Mouse (Mus musculus): Measurements from ENCODE around the gene Tesmin.

Gene Tesmin

GRCm38 (mm10) chr19:3392384-3392783, 3.7 kb downstream of the Tesmin start:
- no peak for DNase-seq (ENCODE audit: low spot score in 2 of 2)

GRCm38 (mm10) chr19:3394216-3394615, 5.6 kb downstream of the Tesmin start:
- DNase-seq (ENCODE audit: low spot score in 2 of 2), result no peak

GRCm38 (mm10) chr19:3400057-3400456, 11.4 kb downstream of the Tesmin start:
- DNase-seq (ENCODE audit: low spot score in 2 of 2), result no peak

GRCm38 (mm10) chr19:3401504-3401903, 12.8 kb downstream of the Tesmin start:
- DNase-seq (ENCODE audit: low spot score in 2 of 2), result no peak

DNA sequence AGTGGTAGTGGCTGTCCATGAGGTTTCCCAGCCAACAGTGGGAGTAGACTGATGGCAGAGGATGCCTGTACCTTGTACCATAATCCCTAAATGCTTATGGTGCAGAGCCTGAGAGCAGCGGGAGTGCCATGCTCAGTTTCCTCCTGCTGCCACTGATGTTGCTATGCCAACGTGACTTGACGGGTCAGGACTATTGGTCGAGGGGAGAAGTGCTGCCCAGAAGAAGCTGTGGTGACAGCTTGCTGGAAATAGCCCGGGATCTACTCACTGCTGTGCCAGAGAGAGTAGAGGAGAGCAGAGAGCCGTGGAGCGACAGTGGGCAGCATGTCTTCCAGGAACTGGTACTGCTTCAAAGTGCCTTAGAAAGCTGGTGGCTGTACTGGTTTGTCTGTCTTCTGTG, 13.3 kb downstream of the Tesmin start:
- no peak for DNase-seq (ENCODE audit: low spot score in 2 of 2)

DNA sequence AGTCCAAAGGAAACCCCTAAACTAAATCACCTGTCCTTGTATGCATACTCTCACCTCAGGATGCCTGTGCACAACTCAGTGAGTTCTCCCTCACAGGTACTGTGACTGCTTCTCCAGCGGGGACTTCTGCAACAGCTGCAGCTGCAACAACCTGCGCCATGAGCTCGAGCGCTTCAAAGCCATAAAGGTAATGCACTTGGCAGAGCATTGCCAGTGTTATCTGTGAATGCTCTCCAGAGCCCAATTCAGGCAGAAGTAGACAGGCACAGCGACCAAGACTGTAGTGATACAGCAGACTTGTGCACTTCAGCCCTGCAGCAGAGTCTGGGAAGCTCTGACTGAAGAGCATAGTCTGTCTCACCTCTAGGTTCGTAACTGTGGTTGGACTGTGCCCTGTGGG, 13.7 kb downstream of the Tesmin start:
- DNase-seq (ENCODE audit: low spot score in 2 of 2), result no peak

GRCm38 (mm10) chr19:3404030-3404429, 15.4 kb downstream of the Tesmin start:
- no peak for DNase-seq (ENCODE audit: low spot score in 2 of 2)

DNA sequence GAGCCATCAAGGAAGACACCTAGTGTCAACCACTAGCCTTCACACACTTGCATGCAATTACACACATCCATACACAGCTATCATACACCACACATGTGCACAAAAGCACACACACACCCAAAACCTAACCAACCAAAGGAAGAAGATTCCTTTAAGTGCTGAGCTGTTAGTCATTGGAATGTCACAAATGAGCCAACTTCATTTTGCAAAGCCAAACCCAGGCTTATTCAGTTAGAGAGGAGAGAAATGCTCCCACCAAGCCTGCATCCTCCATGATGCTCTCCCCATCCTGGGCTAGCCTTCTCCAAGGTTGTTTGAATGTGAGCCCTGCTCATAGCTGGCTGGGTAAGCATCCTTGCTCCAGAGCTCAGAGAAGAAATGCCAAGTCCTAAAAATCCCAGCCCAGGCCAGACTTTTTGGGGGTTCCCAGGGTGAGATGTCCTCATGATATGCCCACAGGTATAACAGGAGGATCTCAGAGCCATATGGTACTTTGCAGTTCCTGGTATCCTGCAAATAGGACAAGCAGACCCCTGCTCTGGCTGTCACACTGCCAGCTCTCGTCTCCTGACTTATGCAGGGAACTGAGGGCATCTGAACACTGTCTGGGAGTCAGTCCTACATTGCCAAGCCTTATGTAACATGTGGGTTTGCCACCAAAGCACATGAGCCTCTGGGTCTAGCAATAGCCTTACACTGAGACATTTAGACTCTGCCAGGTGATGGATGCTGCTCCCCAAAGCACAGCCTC, 17.0 kb downstream of the Tesmin start:
- DNase-seq (ENCODE audit: low spot score in 2 of 2), result no peak

DNA sequence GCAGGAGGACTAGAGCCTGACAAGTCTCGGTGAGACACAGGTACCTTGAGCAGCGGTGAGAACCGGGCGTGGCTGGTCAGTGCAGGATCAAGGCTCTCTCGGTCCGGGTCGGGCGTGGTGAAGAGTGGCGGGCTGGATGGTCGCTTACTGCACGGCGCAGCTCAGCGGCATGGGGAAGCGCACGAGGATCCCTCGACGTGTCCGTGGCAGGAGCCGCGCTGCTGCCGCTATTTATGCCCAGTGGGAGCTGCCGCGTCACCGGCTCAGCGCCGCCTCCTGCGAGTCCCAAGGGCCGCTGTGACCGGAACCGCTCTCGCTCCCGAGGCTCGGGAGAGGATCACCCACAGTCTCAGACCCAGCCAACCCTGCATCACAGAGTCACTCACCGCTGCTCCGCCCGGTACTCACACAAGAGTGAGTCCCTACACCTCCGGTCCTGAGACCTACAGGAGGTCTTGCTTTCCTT, 25.6 kb downstream of the Tesmin start, which contains the start of gene Gal:
Gene Gal, minus strand, starts transcription at position 277 of the 466 bp plus-strand sequence.
- no peak for DNase-seq (ENCODE audit: low spot score in 2 of 2)

- DNase-seq (ENCODE audit: low spot score in 2 of 2), result no peak
Measured at GRCm38 (mm10) chr19:3419251-3419650, 30.6 kb downstream of the Tesmin start.

- no peak for DNase-seq (ENCODE audit: low spot score in 2 of 2)
Measured at GRCm38 (mm10) chr19:3422488-3422887, 33.8 kb downstream of the Tesmin start.

DNA sequence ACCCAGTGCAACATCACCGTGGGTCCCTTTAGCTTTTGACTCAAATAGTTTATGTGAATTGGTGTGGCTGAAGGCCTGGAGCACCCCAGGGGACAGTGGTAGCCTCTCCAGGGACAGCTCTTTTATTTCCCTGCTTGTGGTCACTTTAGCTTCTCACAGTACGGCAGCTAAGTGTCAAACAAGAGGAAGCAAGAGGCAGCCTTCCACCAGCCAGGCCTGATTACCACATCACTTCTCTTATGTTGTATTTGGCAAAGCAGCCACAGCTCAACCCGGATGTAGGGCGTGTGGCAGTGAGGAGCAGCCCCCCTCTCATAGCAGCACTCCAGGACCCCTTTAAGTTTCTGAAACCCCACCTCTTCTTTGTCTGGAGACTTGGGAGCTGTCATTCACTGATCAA, 34.3 kb downstream of the Tesmin start:
- DNase-seq (ENCODE audit: low spot score in 2 of 2), result no peak

- no peak for DNase-seq (ENCODE audit: low spot score in 2 of 2)
Measured at GRCm38 (mm10) chr19:3424214-3424613, 35.6 kb downstream of the Tesmin start.

GRCm38 (mm10) chr19:3428057-3428830, 39.6 kb downstream of the Tesmin start:
- no peak for DNase-seq (ENCODE audit: low spot score in 2 of 2)

DNA sequence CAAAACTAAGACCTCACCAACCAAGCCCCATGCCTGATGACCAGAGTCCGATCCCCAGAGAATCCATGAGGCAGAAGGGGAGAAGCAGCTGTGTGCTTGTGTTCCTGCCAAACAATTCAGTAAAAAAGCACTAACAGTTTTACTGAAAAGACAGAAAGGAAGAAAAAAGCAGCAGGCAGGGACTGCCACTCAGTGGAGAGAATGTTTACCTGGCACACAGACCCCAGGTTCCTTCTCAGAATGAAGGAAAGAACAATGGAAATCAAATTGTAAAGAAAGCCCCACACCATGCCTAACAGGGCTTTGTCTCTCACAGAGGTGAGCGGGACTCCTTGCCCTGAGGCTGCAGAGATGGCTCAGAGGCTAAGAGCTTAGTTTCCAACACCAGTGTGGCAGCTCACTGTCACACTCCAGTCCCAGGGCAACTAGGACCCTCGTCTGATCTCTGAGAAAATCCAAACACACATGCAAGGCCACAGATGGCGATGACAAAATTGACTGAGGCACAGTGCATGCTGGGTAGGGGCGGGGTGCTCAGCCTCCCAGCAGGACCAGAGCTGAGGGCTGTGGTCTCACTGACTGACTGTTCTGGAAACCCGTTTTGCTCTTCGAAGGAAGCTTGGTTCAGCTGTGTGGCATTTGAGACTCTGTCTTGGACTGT, 40.6 kb downstream of the Tesmin start:
- DNase-seq (ENCODE audit: low spot score in 2 of 2), result no peak

DNA sequence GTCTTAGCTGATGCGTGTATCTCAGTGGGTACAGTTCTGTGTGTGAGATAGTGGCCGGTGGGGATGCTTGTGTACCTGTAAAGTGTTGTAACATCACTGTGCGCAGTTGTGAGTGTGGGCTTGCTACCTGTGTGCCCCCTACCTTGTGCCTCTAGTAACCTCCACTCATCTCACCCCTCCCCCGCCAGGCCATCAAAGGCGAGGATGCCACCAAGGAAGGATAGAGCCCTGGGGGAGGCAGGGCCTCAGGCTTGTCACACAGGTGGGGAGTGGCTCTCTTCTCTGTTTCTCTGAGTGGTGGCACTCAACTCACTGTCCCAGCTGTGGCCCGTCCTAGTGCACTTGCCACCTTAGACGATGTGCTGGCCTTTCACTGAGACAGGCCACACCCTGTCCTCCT, 42.4 kb downstream of the Tesmin start:
- no peak for DNase-seq (ENCODE audit: low spot score in 2 of 2)

- no peak for DNase-seq (ENCODE audit: low spot score in 2 of 2)
Measured at GRCm38 (mm10) chr19:3431969-3432368, 43.3 kb downstream of the Tesmin start.

DNA sequence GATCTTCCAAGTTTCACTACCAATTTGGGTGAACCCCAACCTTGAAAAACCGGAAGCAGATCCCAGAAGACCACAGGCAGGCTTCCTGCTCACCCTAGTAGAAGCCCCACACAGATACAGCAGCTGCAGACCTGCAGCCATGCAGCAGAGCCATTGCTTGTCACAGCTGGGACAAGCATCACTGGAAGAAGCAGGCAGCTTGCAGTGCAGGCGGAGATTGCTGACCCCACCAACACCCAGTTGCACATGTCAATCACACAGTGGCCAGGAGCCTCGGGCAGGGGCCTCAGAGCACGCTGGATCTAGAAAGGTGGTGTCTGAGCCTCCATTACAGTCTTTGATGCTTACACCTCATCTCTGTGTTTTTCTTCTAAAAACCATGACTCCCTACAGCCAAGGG, 45.5 kb downstream of the Tesmin start:
- no peak for DNase-seq (ENCODE audit: low spot score in 2 of 2)

- DNase-seq (ENCODE audit: low spot score in 2 of 2), result no peak
Measured at GRCm38 (mm10) chr19:3434641-3435040, 46.0 kb downstream of the Tesmin start.

GRCm38 (mm10) chr19:3435824-3436223, 47.2 kb downstream of the Tesmin start:
- no peak for DNase-seq (ENCODE audit: low spot score in 2 of 2)

GRCm38 (mm10) chr19:3436840-3437239, 48.2 kb downstream of the Tesmin start:
- no peak for DNase-seq (ENCODE audit: low spot score in 2 of 2)

GRCm38 (mm10) chr19:3437980-3438379, 49.3 kb downstream of the Tesmin start:
- no peak for DNase-seq (ENCODE audit: low spot score in 2 of 2)

Measured in urinary bladder, postnatal 4 days (tissue).